Mouse (Mus musculus): ENCODE measurements around the gene Exoc4. TPM values are rescaled to one million over a fixed set of nuclear protein-coding genes. Genes with fewer than 3 reads are reported as not detected.

Gene Exoc4
- polyA plus RNA-seq, 2 experiments: 16.8 to 24.2 TPM

- H3K36me3 ChIP-seq (ENCODE audit: control insufficient read depth, insufficient read depth, low read length): no peaks in the 10 kb centered on the region
- no peak for DNase-seq (ENCODE audit: low spot score)
- H3K27me3 ChIP-seq (ENCODE audit: control insufficient read depth, insufficient read depth, low read length): no peaks in the 10 kb centered on the region
- no peaks in the 10 kb centered on the region; the same call in 1 of the 2 replicates for H3K4me1 ChIP-seq (ENCODE audit: control insufficient read depth, insufficient read depth, low read length)
- no peak overlapping the region for H3K4me2 ChIP-seq (replicated peaks; ENCODE audit: low read depth, low read length, severe bottlenecking)
- no peak for ATAC-seq (ENCODE audit: low FRiP score, low read depth)
- no peak overlapping the region for H3K9ac ChIP-seq (ENCODE audit: low read depth, low read length, severe bottlenecking)
- WGBS: 84% methylated on average over 3 of the region's 3 CpGs
- H3K27ac ChIP-seq (replicated peaks; ENCODE audit: low read depth, low read length): no peak overlapping the region
- no peaks in the 10 kb centered on the region for H3K9me3 ChIP-seq (ENCODE audit: control insufficient read depth, low read length)
- H3K4me3 ChIP-seq (replicated peaks; ENCODE audit: low read length): no peak overlapping the region
- TF ChIP-seq POLR2A (IDR thresholded peaks at IDR 0.05; ENCODE audit: borderline replicate concordance, extremely low read depth, insufficient read depth, insufficient read length): no peak
Measured at GRCm38 (mm10) chr6:33806072-33806782, 557.3 kb downstream of the Exoc4 start.

- H3K4me2 ChIP-seq (replicated peaks; ENCODE audit: low read depth, low read length, severe bottlenecking): no peak overlapping the region
- WGBS: 55% methylated on average over 2 of the region's 2 CpGs
- H3K4me1 ChIP-seq (ENCODE audit: control insufficient read depth, insufficient read depth, low read length): no peaks in the 10 kb centered on the region
- ATAC-seq (ENCODE audit: low FRiP score, low read depth): no peak
- H3K27ac ChIP-seq (replicated peaks; ENCODE audit: low read depth, low read length): no peak overlapping the region
- no peaks in the 10 kb centered on the region for H3K9me3 ChIP-seq (ENCODE audit: control insufficient read depth, low read length)
- no peaks in the 10 kb centered on the region for H3K27me3 ChIP-seq (ENCODE audit: control insufficient read depth, insufficient read depth, low read length)
- no peaks in the 10 kb centered on the region for H3K36me3 ChIP-seq (ENCODE audit: control insufficient read depth, insufficient read depth, low read length)
- no peak for TF ChIP-seq POLR2A (IDR thresholded peaks at IDR 0.05; ENCODE audit: borderline replicate concordance, extremely low read depth, insufficient read depth, insufficient read length)
- DNase-seq (ENCODE audit: low spot score): no peak
- H3K9ac ChIP-seq (ENCODE audit: low read depth, low read length, severe bottlenecking): no peak overlapping the region
- H3K4me3 ChIP-seq (replicated peaks; ENCODE audit: low read length): no peak overlapping the region
Measured at GRCm38 (mm10) chr6:33814386-33814785, 565.5 kb downstream of the Exoc4 start.

DNA sequence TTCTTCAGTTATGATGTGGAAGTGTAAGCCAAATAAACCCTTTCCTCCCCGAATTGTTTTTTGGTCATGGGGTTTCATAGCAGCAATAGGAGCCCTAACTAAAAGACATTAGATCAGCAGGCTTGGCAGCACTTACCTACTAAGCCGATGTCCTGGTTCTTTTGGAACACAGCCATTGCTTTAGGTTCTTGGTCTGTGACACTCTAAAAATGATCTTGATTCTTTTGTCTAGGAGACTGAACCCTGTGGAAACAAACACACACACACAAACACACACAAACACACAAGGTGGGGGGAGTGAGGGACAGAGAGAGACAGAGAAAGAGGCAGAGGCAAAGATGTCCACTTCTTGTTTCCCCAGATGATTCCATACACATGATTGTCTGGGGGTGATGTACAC lies 574.3 kb downstream of the Exoc4 start:
- Histone ChIP-seq H3K27me3 (ENCODE audit: control insufficient read depth, insufficient read depth, low read length) (no peaks in the 10 kb centered on the region), H3K27ac (replicated peaks; ENCODE audit: low read depth, low read length) (no peak overlapping the region), H3K4me2 (replicated peaks; ENCODE audit: low read depth, low read length, severe bottlenecking) (no peak overlapping the region), H3K36me3 (ENCODE audit: control insufficient read depth, insufficient read depth, low read length) (no peaks in the 10 kb centered on the region), H3K4me1 (ENCODE audit: control insufficient read depth, insufficient read depth, low read length) (no peaks in the 10 kb centered on the region), H3K4me3 (replicated peaks; ENCODE audit: low read length) (no peak overlapping the region), H3K9me3 (ENCODE audit: control insufficient read depth, low read length) (no peaks in the 10 kb centered on the region), H3K9ac (ENCODE audit: low read depth, low read length, severe bottlenecking) (no peak overlapping the region)
- WGBS: 78% methylated on average over 2 of the region's 2 CpGs
- TF ChIP-seq POLR2A (IDR thresholded peaks at IDR 0.05; ENCODE audit: borderline replicate concordance, extremely low read depth, insufficient read depth, insufficient read length): no peak
- DNase-seq (ENCODE audit: low spot score) (no peak), ATAC-seq (ENCODE audit: low FRiP score, low read depth) (no peak)

- no peak for ATAC-seq (ENCODE audit: low FRiP score, low read depth)
- no peaks in the 10 kb centered on the region for H3K27me3 ChIP-seq (ENCODE audit: control insufficient read depth, insufficient read depth, low read length)
- no peak overlapping the region for H3K4me3 ChIP-seq (replicated peaks; ENCODE audit: low read length)
- no peak overlapping the region for H3K9ac ChIP-seq (ENCODE audit: low read depth, low read length, severe bottlenecking)
- no peaks in the 10 kb centered on the region for H3K36me3 ChIP-seq (ENCODE audit: control insufficient read depth, insufficient read depth, low read length)
- 75% methylated on average over 6 of the region's 6 CpGs for WGBS
- no peaks in the 10 kb centered on the region for H3K9me3 ChIP-seq (ENCODE audit: control insufficient read depth, low read length)
- no peak for DNase-seq (ENCODE audit: low spot score)
- no peak overlapping the region for H3K27ac ChIP-seq (replicated peaks; ENCODE audit: low read depth, low read length)
- no peak for TF ChIP-seq POLR2A (IDR thresholded peaks at IDR 0.05; ENCODE audit: borderline replicate concordance, extremely low read depth, insufficient read depth, insufficient read length)
- no peaks in the 10 kb centered on the region for H3K4me1 ChIP-seq (ENCODE audit: control insufficient read depth, insufficient read depth, low read length)
- no peak overlapping the region for H3K4me2 ChIP-seq (replicated peaks; ENCODE audit: low read depth, low read length, severe bottlenecking)
Measured at GRCm38 (mm10) chr6:33823777-33824302, 575.0 kb downstream of the Exoc4 start.

- Histone ChIP-seq H3K4me2 (replicated peaks; ENCODE audit: low read depth, low read length, severe bottlenecking) (no peak overlapping the region), H3K9me3 (ENCODE audit: control insufficient read depth, low read length) (no peaks in the 10 kb centered on the region), H3K27ac (replicated peaks; ENCODE audit: low read depth, low read length) (no peak overlapping the region), H3K4me3 (replicated peaks; ENCODE audit: low read length) (no peak overlapping the region), H3K36me3 (ENCODE audit: control insufficient read depth, insufficient read depth, low read length) (no peaks in the 10 kb centered on the region), H3K4me1 (ENCODE audit: control insufficient read depth, insufficient read depth, low read length) (no peaks in the 10 kb centered on the region), H3K27me3 (ENCODE audit: control insufficient read depth, insufficient read depth, low read length) (no peaks in the 10 kb centered on the region), H3K9ac (ENCODE audit: low read depth, low read length, severe bottlenecking) (no peak overlapping the region)
- ATAC-seq (ENCODE audit: low FRiP score, low read depth) (no peak), DNase-seq (ENCODE audit: low spot score) (no peak)
- WGBS: 93% methylated on average over 6 of the region's 6 CpGs
- TF ChIP-seq POLR2A (IDR thresholded peaks at IDR 0.05; ENCODE audit: borderline replicate concordance, extremely low read depth, insufficient read depth, insufficient read length): no peak
Measured at GRCm38 (mm10) chr6:33828499-33828898, 579.6 kb downstream of the Exoc4 start.

Data from limb, embryonic 14.5 days (tissue).